Mouse (Mus musculus) adrenal gland, adult 18-20 months (tissue): ENCODE data around the gene Gm4969. TPM values are rescaled to one million over a fixed set of nuclear protein-coding genes. Genes with fewer than 3 reads are reported as not detected.

Experiments used
- DNase-seq, 2 experiments: peaks; one replicate each; pipeline ENCODE4 v3.0.0; 2021 to 2022; ENCODE audit warnings: low spot score in 2 of 2
- total RNA-seq, 2 experiments: library from RNA; stranded (reverse); gene quantifications; 1 replicate in 1 of 2; 2 replicates in 1 of 2; pipeline ENCODE4 v1.2.3; 2021

Gm4969 gene
- total RNA-seq, 2 experiments from 2014 or later: not detected

GRCm38 (mm10) chr7:19136673-19137334 lies 18.6 kb upstream of the Gm4969 start:
- DNase-seq: no peak

- DNase-seq: no peak
These were observed 18.0 kb upstream of the Gm4969 start for GRCm38 (mm10) chr7:19136168-19136567.

DNA sequence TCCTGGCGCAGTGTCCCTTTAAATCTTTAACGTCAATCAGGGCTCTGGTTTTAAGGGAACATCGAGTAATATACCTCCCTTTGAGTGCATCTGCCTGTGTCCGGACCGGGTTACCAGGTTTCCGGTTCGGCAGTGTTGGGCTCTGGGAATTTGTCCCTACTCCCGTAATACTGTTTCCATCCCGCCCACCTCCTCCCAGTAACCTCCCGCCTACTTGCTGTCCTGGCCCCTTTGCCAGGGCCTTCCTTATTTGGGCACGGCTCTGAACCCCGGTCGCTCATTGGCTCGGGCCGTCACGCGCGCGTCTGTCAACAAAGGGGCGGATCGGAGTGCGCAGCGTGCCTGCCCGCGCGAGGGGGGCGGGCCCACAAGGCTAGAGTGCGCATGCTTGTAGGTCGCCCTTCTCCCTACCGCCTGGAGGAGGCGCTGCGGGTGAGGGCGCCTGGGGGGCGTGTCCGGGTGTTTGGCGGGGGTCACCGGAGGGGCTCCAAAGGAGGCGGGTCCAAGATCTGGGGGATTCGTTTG lies 13.2 kb upstream of the Gm4969 start:
- peak; percentile 93 to 94 for DNase-seq

GRCm38 (mm10) chr7:19130657-19131056 lies 12.5 kb upstream of the Gm4969 start:
- no peak for DNase-seq

GRCm38 (mm10) chr7:19129396-19129795 lies 11.2 kb upstream of the Gm4969 start:
- DNase-seq: no peak

- DNase-seq: no peak
These were observed 9.6 kb upstream of the Gm4969 start for GRCm38 (mm10) chr7:19127744-19128143.

DNA sequence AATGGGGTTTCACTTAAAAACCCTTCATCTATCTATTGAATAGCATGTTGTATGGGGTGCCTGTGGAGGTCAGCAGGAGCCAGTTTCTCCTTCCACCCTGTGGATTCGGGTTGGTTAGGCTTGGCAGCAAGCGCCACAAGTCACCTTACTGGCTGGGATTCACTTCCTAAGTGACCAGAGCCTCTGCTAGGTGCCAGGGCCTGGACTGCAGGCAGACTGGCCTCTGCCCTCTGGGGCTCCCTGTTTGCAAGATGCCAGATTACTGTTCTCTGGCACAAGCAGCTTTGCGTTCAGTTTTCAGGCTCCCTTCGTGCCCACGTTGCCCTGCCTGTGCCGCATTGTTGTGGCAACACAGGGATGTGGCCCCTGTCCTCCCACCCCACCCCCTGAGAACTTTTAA lies 6.5 kb upstream of the Gm4969 start:
- no peak for DNase-seq

- DNase-seq: no peak
These were observed 3.5 kb upstream of the Gm4969 start for GRCm38 (mm10) chr7:19121686-19122085.

- peak; percentile 79 to 81 for DNase-seq
These were observed 1.7 kb upstream of the Gm4969 start, which contains the start of gene Fbxo46 for GRCm38 (mm10) chr7:19119631-19120429. Gene Fbxo46, plus strand, starts transcription at chr7:19119859.

- no peak for DNase-seq
These were observed 915 bp upstream of the Gm4969 start for GRCm38 (mm10) chr7:19119083-19119482.

DNA sequence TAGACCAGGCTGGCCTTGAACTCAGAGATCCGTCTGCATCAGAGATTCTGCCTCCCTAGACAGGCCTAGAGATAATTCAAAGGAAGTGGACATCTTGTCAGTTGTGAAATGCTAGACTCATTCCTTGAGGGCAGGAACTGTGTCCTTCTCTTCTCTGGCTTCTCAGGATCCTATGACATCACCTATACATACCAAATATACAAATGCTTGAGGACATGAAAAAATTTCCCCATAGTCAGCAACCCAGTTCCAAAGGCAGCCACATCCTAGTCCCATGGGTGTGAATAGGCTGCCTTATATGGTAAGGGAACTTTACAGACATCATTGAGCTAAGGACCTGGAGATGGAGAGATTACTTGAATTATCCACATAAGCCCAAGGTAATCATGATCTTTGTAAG lies 8.6 kb downstream of the Gm4969 start:
- no peak for DNase-seq

DNA sequence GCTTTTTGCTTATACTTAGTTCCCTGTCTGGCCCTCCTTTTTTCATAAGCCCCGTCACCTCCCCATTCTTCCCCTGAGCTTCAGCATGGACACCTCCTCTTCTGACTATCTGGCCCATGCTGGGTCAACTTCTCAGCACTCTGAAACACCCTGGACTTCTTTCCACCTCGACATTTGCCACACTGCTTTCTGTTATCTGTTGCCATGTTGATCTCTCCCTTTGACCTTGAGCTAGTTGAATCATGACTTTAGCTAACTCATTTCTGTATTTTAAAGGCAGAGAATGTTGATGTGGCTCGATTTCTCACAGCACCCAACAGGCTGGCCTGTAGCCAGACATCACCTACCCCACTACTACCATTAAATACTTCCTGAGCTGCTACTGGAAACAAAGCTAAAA lies 10.7 kb downstream of the Gm4969 start:
- peak in 1 of 2 experiments; percentile 29 for DNase-seq

DNA sequence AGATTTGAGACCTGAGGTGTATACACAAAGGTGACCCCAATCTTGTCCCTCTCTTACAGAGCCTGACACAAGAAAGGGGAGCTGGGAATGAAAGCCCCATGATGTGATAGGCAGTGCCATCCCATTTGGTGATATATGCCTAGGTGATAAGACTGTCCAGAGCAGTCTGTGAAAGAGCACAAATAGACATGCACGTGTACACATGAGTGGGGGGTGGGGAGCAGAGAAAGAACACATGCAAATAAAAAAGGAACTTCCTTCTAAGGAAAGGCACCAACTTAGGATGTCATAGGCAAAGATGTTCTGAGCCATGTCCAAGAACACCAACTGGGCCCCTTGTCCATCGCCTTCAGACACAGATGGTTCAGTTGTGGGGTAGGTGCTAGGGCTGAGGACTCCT lies 13.7 kb downstream of the Gm4969 start:
- DNase-seq: no peak

- no peak for DNase-seq
These were observed 14.4 kb downstream of the Gm4969 start for GRCm38 (mm10) chr7:19103741-19104140.

- DNase-seq: no peak
These were observed 17.9 kb downstream of the Gm4969 start for GRCm38 (mm10) chr7:19100290-19100689.

- DNase-seq: no peak
These were observed 19.4 kb downstream of the Gm4969 start for GRCm38 (mm10) chr7:19098811-19099210.

- DNase-seq: no peak
These were observed 20.3 kb downstream of the Gm4969 start for GRCm38 (mm10) chr7:19097863-19098262.

- DNase-seq: no peak
These were observed 21.0 kb downstream of the Gm4969 start for GRCm38 (mm10) chr7:19097217-19097616.

GRCm38 (mm10) chr7:19096421-19096976 lies 21.7 kb downstream of the Gm4969 start:
- no peak for DNase-seq

GRCm38 (mm10) chr7:19095751-19096110 lies 22.4 kb downstream of the Gm4969 start:
- peak; percentile 49 to 62 for DNase-seq

GRCm38 (mm10) chr7:19094826-19095750 lies 23.1 kb downstream of the Gm4969 start:
- peak; percentile 63 to 70 for DNase-seq
